Mouse (Mus musculus): ENCODE measurements around the gene Cd59b.
"Not testable (repeated sequence)": the region's sequence is repeated elsewhere in the genome, so short reads cannot be mapped to it uniquely, and the experiment has no call there.

DNA sequence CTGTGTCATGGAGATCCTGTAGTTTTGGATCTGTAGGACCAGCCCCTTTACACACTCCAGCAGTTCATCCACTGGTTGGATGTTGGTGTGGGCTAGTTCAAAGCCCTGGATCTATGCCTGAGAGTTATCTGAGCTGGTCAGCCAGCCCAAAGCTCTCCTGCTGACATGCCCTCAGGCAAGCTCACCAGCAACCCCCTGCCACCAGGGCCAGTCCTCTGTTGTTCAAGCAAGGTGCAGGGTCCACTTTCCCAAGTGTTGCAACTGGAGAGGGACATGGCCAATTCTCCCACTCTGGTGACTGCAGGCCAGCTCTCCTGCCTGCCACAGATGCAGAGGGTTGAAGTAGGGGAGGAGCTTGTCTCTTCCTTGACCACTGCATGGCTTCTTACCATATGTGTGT, 43.9 kb downstream of the Cd59b start:
- peak; percentile 27; the same call in 1 of the 2 replicates for TF ChIP-seq CTCF (IDR thresholded peaks at IDR 0.05; ENCODE audit: low read depth, low read length)
- TF ChIP-seq POLR2A (IDR thresholded peaks at IDR 0.05; ENCODE audit: extremely low read depth, insufficient read depth, low read length), result not testable (repeated sequence)
